Mouse (Mus musculus) mesoderm, embryonic 11.5 days (tissue): Measurements from ENCODE around the gene 2300002M23Rik.

Source experiments
- DNase-seq: peaks from one replicate; pipeline ENCODE4 v3.0.0-alpha.2; 2012; ENCODE audit warnings: low read depth, low spot score

Gene 2300002M23Rik

GRCm38 (mm10) chr17:35601736-35602354 lies 34.6 kb downstream of the 2300002M23Rik start:
- DNase-seq: no peak

DNA sequence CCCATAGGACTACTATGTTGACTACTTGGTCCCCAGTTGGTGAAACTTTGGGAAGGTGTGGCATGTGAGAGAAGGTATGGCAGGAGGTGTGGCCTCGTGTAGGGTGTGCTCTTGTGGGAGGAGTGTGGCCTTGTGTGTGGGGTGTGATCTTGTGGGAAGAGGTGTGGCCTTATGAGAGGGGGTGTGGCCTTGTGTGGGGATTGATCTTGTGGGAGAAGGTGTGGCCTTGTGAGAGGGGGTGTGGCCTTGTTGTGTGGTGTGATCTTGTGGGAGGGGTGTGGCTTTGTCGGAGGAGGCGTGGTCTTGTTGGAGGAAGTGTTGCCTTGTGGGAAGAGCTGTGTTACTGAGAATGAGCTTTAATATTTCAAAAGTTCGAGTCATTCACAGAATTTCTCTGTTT lies 49.9 kb downstream of the 2300002M23Rik start:
- no peak for DNase-seq
